Mouse (Mus musculus): Measurements from ENCODE around the gene Il10.

Gene Il10

GRCm38 (mm10) chr1:131048121-131048863 lies 28.6 kb downstream of the Il10 start:
- in situ Hi-C loops (cut with MboI, MseI): no loop called here

- in situ Hi-C loops (cut with MboI, MseI): no loop called here
Measured at GRCm38 (mm10) chr1:131048946-131049345, 29.3 kb downstream of the Il10 start.

GRCm38 (mm10) chr1:131049361-131049806 lies 29.7 kb downstream of the Il10 start:
- in situ Hi-C loops (cut with MboI, MseI): no loop called here

GRCm38 (mm10) chr1:131050011-131050410 lies 30.4 kb downstream of the Il10 start:
- in situ Hi-C loops (cut with MboI, MseI): no loop called here

- in situ Hi-C loops (cut with MboI, MseI): no loop called here
Measured at GRCm38 (mm10) chr1:131050617-131051016, 31.0 kb downstream of the Il10 start.

- in situ Hi-C loops (cut with MboI, MseI): no loop called here
Measured at GRCm38 (mm10) chr1:131051073-131051472, 31.4 kb downstream of the Il10 start.

- in situ Hi-C loops (cut with MboI, MseI): no loop called here
Measured at GRCm38 (mm10) chr1:131053239-131053638, 33.6 kb downstream of the Il10 start.

- in situ Hi-C loops (cut with MboI, MseI): no loop called here
Measured at GRCm38 (mm10) chr1:131053656-131054055, 34.0 kb downstream of the Il10 start.

- in situ Hi-C loops (cut with MboI, MseI): no loop called here
Measured at GRCm38 (mm10) chr1:131054251-131054650, 34.6 kb downstream of the Il10 start.

- in situ Hi-C loops (cut with MboI, MseI): loop anchor here (5.0 kb wide), 2 partner anchors 86 to 186 kb away; no protein-coding TSS in a partner anchor
Measured at GRCm38 (mm10) chr1:131058431-131058830, 38.8 kb downstream of the Il10 start.

- in situ Hi-C loops (cut with MboI, MseI): loop anchor here (5.0 kb wide), 2 partner anchors 87 to 187 kb away; no protein-coding TSS in a partner anchor
Measured at GRCm38 (mm10) chr1:131059411-131059810, 39.8 kb downstream of the Il10 start.

- in situ Hi-C loops (cut with MboI, MseI): loop anchor here (5.0 kb wide), 2 partner anchors 88 to 188 kb away; no protein-coding TSS in a partner anchor
Measured at GRCm38 (mm10) chr1:131059841-131060240, 40.2 kb downstream of the Il10 start.

GRCm38 (mm10) chr1:131060290-131061253 lies 40.9 kb downstream of the Il10 start:
- in situ Hi-C loops (cut with MboI, MseI): no loop called here

- in situ Hi-C loops (cut with MboI, MseI): no loop called here
Measured at GRCm38 (mm10) chr1:131061740-131062254, 42.2 kb downstream of the Il10 start.

GRCm38 (mm10) chr1:131062821-131063220 lies 43.2 kb downstream of the Il10 start:
- in situ Hi-C loops (cut with MboI, MseI): no loop called here

- in situ Hi-C loops (cut with MboI, MseI): no loop called here
Measured at GRCm38 (mm10) chr1:131064202-131064601, 44.6 kb downstream of the Il10 start.

GRCm38 (mm10) chr1:131068011-131068727 lies 48.5 kb downstream of the Il10 start:
- in situ Hi-C loops (cut with MboI, MseI): no loop called here

- in situ Hi-C loops (cut with MboI, MseI): no loop called here
Measured at GRCm38 (mm10) chr1:131069010-131069409, 49.4 kb downstream of the Il10 start.

- in situ Hi-C loops (cut with MboI, MseI): no loop called here
Measured at GRCm38 (mm10) chr1:131072376-131072990, 52.8 kb downstream of the Il10 start.

GRCm38 (mm10) chr1:131074524-131074938 lies 54.9 kb downstream of the Il10 start:
- in situ Hi-C loops (cut with MboI, MseI): no loop called here
